Mouse (Mus musculus) thymus, postnatal 10 days (tissue): ENCODE measurements around the gene Fam189a2.
A peak's percentile ranks its signal among the peaks of the same experiment; 100 is the strongest.

Source experiments
- DNase-seq, 2 experiments: peaks; one replicate each; pipeline ENCODE4 v3.0.0; 2021; ENCODE audit warnings: low spot score in 2 of 2

Gene Fam189a2

GRCm38 (mm10) chr19:23971391-23971790, 59.4 kb downstream of the Fam189a2 start:
- DNase-seq: no peak

GRCm38 (mm10) chr19:23970374-23970773, 60.4 kb downstream of the Fam189a2 start:
- DNase-seq: no peak

GRCm38 (mm10) chr19:23968862-23969225, 62.0 kb downstream of the Fam189a2 start:
- no peak for DNase-seq

GRCm38 (mm10) chr19:23968125-23968861, 62.5 kb downstream of the Fam189a2 start:
- DNase-seq: no peak

GRCm38 (mm10) chr19:23967156-23967555, 63.7 kb downstream of the Fam189a2 start:
- DNase-seq: no peak

GRCm38 (mm10) chr19:23966376-23966775, 64.4 kb downstream of the Fam189a2 start:
- no peak for DNase-seq

- DNase-seq: no peak
These were observed 66.4 kb downstream of the Fam189a2 start for GRCm38 (mm10) chr19:23964401-23964910.

- peak in 1 of 2 experiments; percentile 59 for DNase-seq
These were observed 69.3 kb downstream of the Fam189a2 start for GRCm38 (mm10) chr19:23961516-23961915.

GRCm38 (mm10) chr19:23960831-23961447, 69.9 kb downstream of the Fam189a2 start:
- no peak for DNase-seq

- no peak for DNase-seq
These were observed 70.5 kb downstream of the Fam189a2 start for GRCm38 (mm10) chr19:23960275-23960674.

- DNase-seq: no peak
These were observed 70.9 kb downstream of the Fam189a2 start for GRCm38 (mm10) chr19:23959870-23960269.

GRCm38 (mm10) chr19:23958925-23959324, 71.9 kb downstream of the Fam189a2 start:
- no peak for DNase-seq

GRCm38 (mm10) chr19:23957563-23957962, 73.3 kb downstream of the Fam189a2 start:
- no peak for DNase-seq

GRCm38 (mm10) chr19:23956299-23956975, 74.4 kb downstream of the Fam189a2 start:
- no peak for DNase-seq

- DNase-seq: no peak
These were observed 75.4 kb downstream of the Fam189a2 start for GRCm38 (mm10) chr19:23955461-23955860.

- DNase-seq: no peak
These were observed 82.4 kb downstream of the Fam189a2 start for GRCm38 (mm10) chr19:23948301-23949000.

GRCm38 (mm10) chr19:23947871-23948270, 82.9 kb downstream of the Fam189a2 start:
- no peak for DNase-seq

- DNase-seq: no peak
These were observed 84.1 kb downstream of the Fam189a2 start for GRCm38 (mm10) chr19:23946751-23947150.

GRCm38 (mm10) chr19:23946026-23946685, 84.7 kb downstream of the Fam189a2 start:
- DNase-seq: no peak

- DNase-seq: no peak
These were observed 87.9 kb downstream of the Fam189a2 start for GRCm38 (mm10) chr19:23942886-23943285.

- no peak for DNase-seq
These were observed 89.3 kb downstream of the Fam189a2 start for GRCm38 (mm10) chr19:23941422-23941949.
